Mouse (Mus musculus) forebrain, embryonic 12.5 days (tissue): ENCODE data around the gene Acox3. TPM values are rescaled to one million over a fixed set of nuclear protein-coding genes. Genes with fewer than 3 reads are reported as not detected.

Source experiments
- ATAC-seq: fragments of 200-750 bp; cut with Nextera tagmentation; 2 replicates; pipeline ENCODE4 v1.8.0; 2017; ENCODE audit warnings: moderate TSS enrichment; ENCODE audit not compliant: low FRiP score
- H3K27ac ChIP-seq: fragments of 300-500 bp; sonication (generic); 2 replicates; pipeline ENCODE4 v1.5.1; 2016; ENCODE audit warnings: mild to moderate bottlenecking
- H3K27me3 ChIP-seq: fragments of 300-500 bp; sonication (generic); 2 replicates; pipeline ENCODE4 v1.6.1; 2016; ENCODE audit warnings: mild to moderate bottlenecking
- H3K36me3 ChIP-seq: fragments of 300-500 bp; sonication (generic); replicated peaks from 2 replicates; pipeline ENCODE4 v1.6.1; 2016; ENCODE audit warnings: mild to moderate bottlenecking
- H3K4me1 ChIP-seq: fragments of 300-500 bp; sonication (generic); 2 replicates; pipeline ENCODE4 v1.6.1; 2016
- H3K4me2 ChIP-seq: fragments of 300-500 bp; sonication (generic); 2 replicates; pipeline ENCODE4 v1.6.1; 2016; ENCODE audit warnings: mild to moderate bottlenecking, moderate library complexity
- H3K4me3 ChIP-seq: fragments of 300-500 bp; sonication (generic); replicated peaks from 2 replicates; pipeline ENCODE4 v1.5.1; 2016; ENCODE audit warnings: mild to moderate bottlenecking
- H3K9ac ChIP-seq: fragments of 300-500 bp; sonication (generic); 2 replicates; pipeline ENCODE4 v1.6.1; 2016; ENCODE audit warnings: mild to moderate bottlenecking
- H3K9me3 ChIP-seq: fragments of 300-500 bp; sonication (generic); 2 replicates; pipeline ENCODE4 v1.6.1; 2016
- whole genome bisulfite sequencing: fragments of 180-500 bp; shearing (Covaris S2); methylation state at CpG from one replicate; pipeline ENCODE4 v1.1.7; 2016; 5-methylcytosine and 5-hydroxymethylcytosine counted together
- polyA plus RNA-seq: library from polyadenylated mRNA; unstranded; fragments of >200 nt; fragmentation: Nextera tagmentation; extraction: Ambion mirVana; gene quantifications from 2 replicates; pipeline ENCODE4 v1.2.1, GENCODE M21; 2016

Acox3 gene
- polyA plus RNA-seq, 1 experiment from 2014 or later: 15.6 TPM

DNA sequence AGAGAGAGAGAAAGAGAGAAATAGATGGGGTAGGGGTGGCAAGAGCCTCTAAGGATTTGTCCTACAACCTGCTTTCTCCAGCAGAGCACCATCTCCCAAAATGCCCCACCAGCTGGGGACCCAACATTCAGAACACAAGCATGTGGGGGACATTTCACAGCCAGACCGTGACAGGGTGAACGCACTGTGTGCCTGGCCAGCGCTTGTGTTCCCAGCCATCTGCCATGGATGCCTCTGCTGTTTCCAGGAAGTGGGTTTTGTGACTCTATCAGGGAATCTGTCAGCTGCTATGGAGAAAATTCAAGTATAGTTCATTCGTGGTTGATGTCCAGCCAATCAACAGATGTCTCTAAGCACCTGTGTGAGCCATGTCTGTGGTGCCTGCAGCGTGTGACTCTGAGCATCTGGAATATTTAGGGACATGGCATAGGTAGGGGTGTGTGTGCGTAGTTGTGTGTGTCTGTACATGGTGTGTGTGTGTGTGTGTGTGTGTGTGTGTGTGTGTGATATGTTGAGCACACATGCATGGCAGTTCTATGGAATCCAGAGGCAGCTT is 63.2 kb downstream of the Acox3 start:
- WGBS: 87% methylated on average over 6 of the region's 6 CpGs
- H3K9me3 ChIP-seq: no peaks in the 10 kb centered on the region
- H3K27ac ChIP-seq: no peak overlapping the region
- no peak overlapping the region for H3K4me2 ChIP-seq
- H3K27me3 ChIP-seq: 0 out of 2 replicates have a peak, but pooled peaks cover 4% of the 10 kb centered on the region
- no peak for ATAC-seq
- H3K4me3 ChIP-seq: no peak overlapping the region
- H3K36me3 ChIP-seq: no peaks in the 10 kb centered on the region
- no peaks in the 10 kb centered on the region for H3K4me1 ChIP-seq
- no peak overlapping the region for H3K9ac ChIP-seq

DNA sequence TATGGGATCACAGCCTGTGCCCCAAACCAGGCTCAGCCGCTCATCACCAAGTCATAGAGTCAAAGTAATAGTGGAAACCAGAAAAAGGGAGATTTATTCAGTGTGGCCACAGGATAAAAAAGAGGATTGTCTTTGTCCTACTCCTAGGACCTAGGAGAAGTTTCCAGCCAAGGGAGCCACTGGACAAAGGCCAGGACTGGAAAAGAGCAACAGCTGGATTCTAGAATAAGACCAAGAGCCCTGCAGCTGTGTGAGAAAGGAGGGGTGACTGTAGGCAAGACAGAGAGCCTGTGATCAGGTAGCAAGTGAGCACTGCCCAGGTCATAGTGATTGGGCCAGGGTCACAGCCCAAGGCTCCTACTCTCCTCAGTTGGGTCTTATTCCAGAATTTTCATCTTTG is 64.1 kb downstream of the Acox3 start:
- no peak overlapping the region for H3K4me3 ChIP-seq

DNA sequence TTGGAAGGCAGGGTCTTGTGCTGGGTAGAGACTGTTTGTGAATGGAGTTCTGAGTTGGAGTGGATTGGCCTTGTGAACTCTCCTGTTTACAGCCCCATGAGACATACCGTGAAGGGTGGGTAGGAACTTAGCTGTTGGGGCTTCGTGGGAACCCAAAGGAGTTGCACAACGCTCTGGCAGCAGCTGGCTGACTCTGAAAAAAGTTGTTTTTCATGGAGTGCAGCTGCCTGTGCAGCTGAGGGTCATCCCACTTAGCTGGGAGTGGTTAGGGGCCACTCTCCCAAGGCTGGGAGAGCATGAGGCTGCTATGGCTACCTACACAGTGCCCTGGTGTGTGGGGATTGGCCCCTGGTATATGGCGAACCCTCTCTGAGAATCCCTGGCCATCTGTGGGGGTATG is 64.7 kb downstream of the Acox3 start:
- H3K27ac ChIP-seq: no peak overlapping the region
- ATAC-seq: no peak
- H3K27me3 ChIP-seq: 0 out of 2 replicates have a peak, but pooled peaks cover 4% of the 10 kb centered on the region
- H3K4me3 ChIP-seq: no peak overlapping the region
- H3K4me1 ChIP-seq: no peaks in the 10 kb centered on the region
- no peaks in the 10 kb centered on the region for H3K9me3 ChIP-seq
- no peaks in the 10 kb centered on the region for H3K36me3 ChIP-seq
- no peak overlapping the region for H3K4me2 ChIP-seq
- H3K9ac ChIP-seq: no peak overlapping the region
- WGBS: 84% methylated on average over 4 of the region's 4 CpGs

More for the DNA sequence above, 64.1 kb downstream of the Acox3 start:
- Histone ChIP-seq H3K9me3 (no peaks in the 10 kb centered on the region), H3K27ac (no peak overlapping the region), H3K36me3 (no peaks in the 10 kb centered on the region), H3K4me1 (no peaks in the 10 kb centered on the region), H3K4me2 (no peak overlapping the region), H3K9ac (no peak overlapping the region), H3K27me3 (0 out of 2 replicates have a peak, but pooled peaks cover 4% of the 10 kb centered on the region)
- 85% methylated on average over 1 of the region's 1 CpGs for WGBS
- ATAC-seq: no peak

DNA sequence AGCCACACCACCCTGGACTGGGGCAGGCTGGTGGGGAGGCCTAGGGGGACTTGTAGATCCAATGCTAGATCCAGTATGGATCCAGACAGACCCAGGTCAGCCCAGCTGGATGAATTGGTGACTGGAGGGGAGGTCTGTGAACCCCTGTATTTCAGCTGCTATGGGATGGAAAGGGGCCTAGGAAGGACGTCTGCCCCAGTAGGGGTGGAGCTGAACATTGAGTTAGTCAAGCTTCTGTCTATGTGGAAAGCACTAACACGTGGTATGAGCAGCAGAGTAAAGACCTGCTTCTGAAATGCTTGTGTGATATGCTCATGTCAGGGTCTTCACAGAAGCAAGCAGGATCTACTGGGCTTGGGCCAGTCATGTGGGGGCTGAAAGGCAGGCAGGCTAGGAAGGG is 65.4 kb downstream of the Acox3 start:
- Histone ChIP-seq H3K4me1 (no peaks in the 10 kb centered on the region), H3K9ac (no peak overlapping the region), H3K4me3 (no peak overlapping the region), H3K36me3 (no peaks in the 10 kb centered on the region), H3K9me3 (no peaks in the 10 kb centered on the region), H3K27me3 (0 out of 2 replicates have a peak, but pooled peaks cover 4% of the 10 kb centered on the region), H3K4me2 (no peak overlapping the region), H3K27ac (no peak overlapping the region)
- 60% methylated on average over 2 of the region's 2 CpGs for WGBS
- no peak for ATAC-seq

DNA sequence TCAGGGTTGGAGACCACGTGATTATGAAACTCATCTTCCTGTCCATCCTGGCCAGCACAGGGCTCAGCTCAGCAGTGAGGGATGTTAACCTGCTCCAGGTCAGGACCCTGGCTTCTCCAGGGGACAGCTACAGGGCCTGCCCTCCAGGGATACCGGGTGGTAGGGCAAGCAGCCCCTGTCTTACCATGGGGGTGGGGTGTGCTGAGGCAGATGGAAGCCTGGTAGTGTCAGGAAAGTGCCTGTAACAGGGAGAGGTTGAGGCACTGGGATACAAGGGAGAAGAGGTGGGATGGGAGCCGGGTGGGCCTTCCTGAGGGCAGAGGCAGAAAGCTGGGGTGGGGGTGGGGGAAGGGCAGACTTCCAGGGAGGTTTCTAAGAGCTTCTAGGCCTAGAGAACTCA is 69.5 kb downstream of the Acox3 start:
- Histone ChIP-seq H3K9me3 (no peaks in the 10 kb centered on the region), H3K9ac (no peak overlapping the region), H3K27ac (no peak overlapping the region), H3K4me1 (no peaks in the 10 kb centered on the region), H3K4me2 (no peak overlapping the region), H3K36me3 (no peaks in the 10 kb centered on the region), H3K4me3 (no peak overlapping the region), H3K27me3 (no peaks in the 10 kb centered on the region)
- WGBS: 83% methylated on average over 3 of the region's 3 CpGs
- ATAC-seq: no peak

DNA sequence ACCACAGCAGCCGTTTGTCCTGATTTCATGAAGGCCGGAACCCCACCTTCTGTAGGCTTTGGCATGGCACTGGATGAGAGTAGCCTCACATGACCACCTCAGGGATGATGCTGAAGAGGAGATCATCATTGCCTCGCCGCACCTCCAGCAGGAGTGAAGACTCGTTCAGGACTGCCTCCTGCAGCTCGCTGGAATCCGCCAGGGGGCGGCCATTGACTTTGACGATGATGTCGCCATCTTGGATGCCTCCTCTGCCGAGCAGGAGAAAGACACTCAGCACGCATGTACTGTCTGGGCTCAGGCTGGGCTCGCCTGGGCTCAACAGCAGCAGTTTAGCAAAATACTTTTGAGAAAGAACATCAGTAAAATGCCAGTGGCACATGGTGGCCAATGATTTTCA is 70.0 kb downstream of the Acox3 start:
- Histone ChIP-seq H3K9ac (no peak overlapping the region), H3K4me1 (no peaks in the 10 kb centered on the region), H3K27me3 (no peaks in the 10 kb centered on the region), H3K4me3 (no peak overlapping the region), H3K4me2 (no peak overlapping the region), H3K9me3 (no peaks in the 10 kb centered on the region), H3K36me3 (no peaks in the 10 kb centered on the region), H3K27ac (no peak overlapping the region)
- WGBS: 92% methylated on average over 13 of the region's 13 CpGs
- ATAC-seq: no peak

DNA sequence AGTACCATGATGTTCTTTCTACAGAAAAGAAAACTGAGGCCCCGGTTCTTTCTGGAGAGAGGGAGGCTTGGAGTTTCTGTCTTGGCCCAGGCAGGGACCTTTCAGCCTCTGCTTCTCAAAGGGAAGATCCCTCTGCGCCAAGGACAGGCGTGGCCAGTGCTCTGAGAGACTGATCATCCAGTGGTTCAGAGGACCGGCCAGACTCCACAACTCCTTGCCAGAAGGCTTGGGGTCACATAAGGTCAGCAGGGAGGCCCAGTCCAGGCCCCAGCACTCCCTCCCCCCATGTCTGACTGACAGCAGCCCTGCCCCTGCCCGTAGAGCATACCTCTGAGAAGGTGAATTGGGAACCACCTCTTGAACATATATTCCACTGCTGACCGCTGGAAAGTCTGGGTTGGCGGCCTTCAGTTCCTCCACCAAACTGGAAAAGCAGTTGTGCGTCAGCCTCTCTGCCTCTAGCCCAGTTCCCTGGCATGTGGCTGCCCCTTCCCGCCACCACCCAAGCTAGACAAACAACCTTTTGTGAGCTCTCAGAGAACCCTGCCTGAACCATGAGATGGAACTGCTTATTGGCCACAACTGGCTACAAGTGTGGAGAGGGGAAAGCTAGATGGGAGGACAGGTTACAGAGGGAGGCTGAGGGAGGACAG is 71.0 kb downstream of the Acox3 start:
- Histone ChIP-seq H3K36me3 (no peaks in the 10 kb centered on the region), H3K27ac (no peak overlapping the region), H3K27me3 (no peaks in the 10 kb centered on the region), H3K4me2 (no peak overlapping the region), H3K4me1 (no peaks in the 10 kb centered on the region), H3K9ac (no peak overlapping the region), H3K4me3 (no peak overlapping the region), H3K9me3 (no peaks in the 10 kb centered on the region)
- no peak for ATAC-seq
- 80% methylated on average over 9 of the region's 9 CpGs for WGBS

DNA sequence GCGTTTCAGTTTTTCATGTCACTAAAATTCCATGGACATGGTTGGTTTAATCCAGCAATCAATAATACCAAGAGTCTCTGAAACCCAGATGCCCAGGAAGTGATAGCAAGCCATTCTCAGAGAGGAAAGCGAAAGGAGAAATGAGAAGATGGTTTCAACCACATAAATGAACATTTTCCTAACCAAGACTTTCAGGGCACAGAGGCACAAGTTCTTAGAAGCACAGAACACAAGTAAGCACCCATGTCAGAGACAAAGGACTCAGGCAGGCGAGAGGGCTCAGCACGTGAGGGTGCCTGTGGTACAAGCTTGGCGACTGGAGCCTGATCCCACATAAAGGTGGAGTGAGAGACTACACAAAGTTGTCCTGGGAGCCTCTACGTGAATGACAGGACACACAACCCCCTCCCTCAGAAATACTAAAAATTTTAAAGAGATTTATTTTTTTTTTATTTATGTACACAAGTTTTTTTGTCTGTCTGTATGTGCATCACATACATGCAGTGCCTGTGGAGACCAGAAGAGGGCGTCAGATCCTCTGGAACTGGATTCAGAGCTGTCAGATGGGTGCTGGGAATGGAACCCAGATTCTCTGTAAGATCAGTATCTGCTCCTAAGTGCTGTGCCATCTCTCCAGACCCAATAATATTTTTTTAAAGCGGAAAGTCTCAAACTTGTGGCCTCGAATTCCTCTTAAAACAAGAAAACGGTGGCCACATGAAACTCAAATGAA is 73.1 kb downstream of the Acox3 start:
- Histone ChIP-seq H3K36me3 (no peaks in the 10 kb centered on the region), H3K4me3 (no peak overlapping the region), H3K4me2 (no peak overlapping the region), H3K9me3 (no peaks in the 10 kb centered on the region), H3K27ac (no peak overlapping the region), H3K9ac (no peak overlapping the region), H3K4me1 (no peaks in the 10 kb centered on the region), H3K27me3 (no peaks in the 10 kb centered on the region)
- 89% methylated on average over 10 of the region's 10 CpGs for WGBS
- no peak for ATAC-seq

DNA sequence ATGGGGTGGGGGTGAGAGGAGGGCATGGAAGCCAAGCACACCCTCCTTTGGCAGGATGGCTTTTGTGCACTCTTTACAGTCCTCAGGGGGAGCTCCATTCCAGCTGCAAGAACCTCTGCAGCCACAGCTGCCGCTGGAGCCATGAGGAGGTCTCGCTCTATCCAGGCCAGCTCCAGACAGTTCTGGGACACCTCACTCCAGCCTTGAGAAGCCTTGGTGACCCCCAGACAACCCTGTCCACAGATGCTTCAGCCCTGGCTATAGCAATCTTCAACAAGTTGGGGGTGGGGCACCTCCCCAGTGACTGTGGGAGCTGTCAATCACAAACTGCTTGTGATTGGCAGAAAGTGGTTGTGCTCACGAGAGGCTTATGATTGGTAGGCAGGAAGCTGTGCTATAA is 76.7 kb downstream of the Acox3 start:
- H3K9ac ChIP-seq: no peak overlapping the region
- WGBS: 60% methylated on average over 3 of the region's 3 CpGs
- H3K4me2 ChIP-seq: no peak overlapping the region
- H3K27me3 ChIP-seq: no peaks in the 10 kb centered on the region
- H3K4me1 ChIP-seq: no peaks in the 10 kb centered on the region
- H3K4me3 ChIP-seq: no peak overlapping the region
- H3K36me3 ChIP-seq: no peaks in the 10 kb centered on the region
- ATAC-seq: no peak
- H3K27ac ChIP-seq: no peak overlapping the region
- no peaks in the 10 kb centered on the region for H3K9me3 ChIP-seq

DNA sequence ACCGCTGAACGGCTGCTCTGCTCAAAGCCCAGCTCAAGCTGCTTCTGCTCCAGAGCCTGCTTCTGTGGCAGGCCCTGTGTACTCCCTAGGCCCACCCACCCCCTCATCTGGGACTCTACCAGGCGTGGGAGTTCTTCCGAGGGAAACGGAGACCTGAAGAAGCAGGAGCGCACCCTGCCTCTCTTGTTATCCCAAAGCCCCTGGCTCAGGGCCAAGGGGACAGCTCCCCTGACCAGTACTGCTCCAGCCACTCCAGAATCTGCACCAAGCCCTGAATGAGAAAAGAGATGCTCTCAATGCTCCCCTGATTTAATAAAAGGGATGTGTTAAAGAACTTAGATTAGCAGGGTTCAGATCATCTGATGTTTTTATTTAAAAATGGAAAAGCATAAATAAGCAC is 78.4 kb downstream of the Acox3 start:
- 74% methylated on average over 6 of the region's 6 CpGs for WGBS
- Histone ChIP-seq H3K27ac (no peak overlapping the region), H3K4me3 (no peak overlapping the region), H3K9me3 (no peaks in the 10 kb centered on the region), H3K36me3 (no peaks in the 10 kb centered on the region), H3K4me2 (no peak overlapping the region), H3K27me3 (no peaks in the 10 kb centered on the region), H3K4me1 (no peaks in the 10 kb centered on the region), H3K9ac (no peak overlapping the region)
- no peak for ATAC-seq

DNA sequence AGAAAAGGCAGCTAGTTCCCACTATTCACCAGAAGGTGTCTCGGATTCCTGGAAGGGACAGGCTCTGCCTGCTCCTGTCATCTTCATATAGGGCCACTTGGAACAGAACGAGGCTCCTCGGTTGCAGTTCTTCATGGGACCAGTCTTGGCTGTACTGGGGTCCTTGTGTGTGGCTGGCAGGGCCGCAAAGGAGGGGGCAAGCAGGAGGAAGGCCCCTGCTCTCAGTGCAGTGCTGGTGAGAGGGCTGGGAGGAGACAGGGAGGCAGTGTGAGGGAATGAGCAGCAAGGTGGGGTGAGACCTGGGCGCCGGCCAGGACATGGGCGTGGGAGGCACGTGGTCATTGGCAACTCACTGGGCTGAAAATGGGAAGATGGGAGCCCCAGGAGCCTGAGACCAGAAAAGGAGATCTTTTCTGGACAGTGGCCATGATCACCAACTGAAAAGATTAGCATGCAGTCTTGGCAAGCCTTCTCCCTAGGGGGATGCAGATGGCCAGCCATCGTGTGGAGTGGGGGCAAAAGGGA is 79.2 kb downstream of the Acox3 start:
- H3K4me3 ChIP-seq: no peak overlapping the region
- no peaks in the 10 kb centered on the region for H3K4me1 ChIP-seq
- no peaks in the 10 kb centered on the region for H3K9me3 ChIP-seq
- WGBS: 87% methylated on average over 9 of the region's 9 CpGs
- H3K4me2 ChIP-seq: no peak overlapping the region
- H3K27ac ChIP-seq: no peak overlapping the region
- no peak for ATAC-seq
- H3K36me3 ChIP-seq: no peaks in the 10 kb centered on the region
- no peak overlapping the region for H3K9ac ChIP-seq
- H3K27me3 ChIP-seq: no peaks in the 10 kb centered on the region
